Mouse (Mus musculus) heart, adult 2 months (tissue): ENCODE measurements around the gene Cspg4.

Experiments
- CTCF ChIP-seq: fragments of 200-600 bp; IDR thresholded peaks from 2 replicates; pipeline ENCODE4 v1.8.1; 2022; ENCODE audit warnings: antibody characterized with exemption, mild to moderate bottlenecking, moderate library complexity
- EP300 ChIP-seq: fragments of 200-500 bp; IDR thresholded peaks from 2 replicates; pipeline ENCODE4 v1.6.1; 2011; ENCODE audit warnings: low read depth, low read length, control low read depth; ENCODE audit not compliant: insufficient read depth
- POLR2A ChIP-seq: fragments of 200-500 bp; IDR thresholded peaks from 2 replicates; pipeline ENCODE4 v1.6.1; 2011; ENCODE audit warnings: mild to moderate bottlenecking, low read depth, low read length, control low read depth; ENCODE audit not compliant: insufficient read depth

DNA sequence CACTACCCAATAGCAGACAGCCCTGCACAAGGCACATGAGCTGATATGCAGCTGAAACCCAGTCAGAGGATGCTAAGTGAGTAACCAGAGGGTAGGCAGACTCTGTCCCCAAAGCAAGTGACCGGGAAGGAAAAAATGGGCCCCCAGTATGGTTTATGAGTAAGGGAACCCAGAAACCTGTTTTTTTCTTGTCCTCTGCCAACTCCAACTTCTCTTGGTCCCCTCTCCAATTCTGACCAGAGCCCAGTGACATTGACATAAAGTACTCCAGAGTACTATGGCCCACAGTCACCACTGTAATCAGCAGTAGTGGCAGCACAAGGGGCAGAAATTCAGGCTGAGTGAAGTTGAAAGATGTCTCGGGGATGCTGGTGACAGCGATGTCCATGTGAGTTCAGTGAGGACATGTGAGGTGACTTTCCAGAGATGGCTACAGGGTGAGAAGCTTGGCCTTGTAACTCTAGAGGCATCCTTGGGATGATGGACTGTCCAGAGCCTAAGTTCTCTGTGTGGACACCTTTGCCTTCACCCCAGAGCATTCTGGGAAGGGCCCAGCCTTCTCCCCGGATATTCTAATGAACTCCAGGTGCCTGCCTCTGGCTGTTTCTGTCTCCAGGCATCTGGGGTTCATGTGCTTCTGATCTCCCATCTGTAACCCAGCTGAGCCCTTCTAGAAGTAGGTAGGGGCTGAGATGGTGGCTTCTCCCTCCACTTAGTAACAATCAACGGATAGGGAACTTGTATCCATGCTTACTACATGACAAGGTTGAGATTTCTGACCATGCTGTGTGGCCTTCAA, 7.5 kb downstream of the Cspg4 start:
- TF ChIP-seq CTCF (no peak), POLR2A (no peak), EP300 (no peak)
